Mouse (Mus musculus) spleen, adult 12 weeks (tissue): ENCODE data around the gene Camsap3.
"Not testable (repeated sequence)": the region's sequence is repeated elsewhere in the genome, so short reads cannot be mapped to it uniquely, and the experiment has no call there.

Source experiments
- DNase-seq: peaks from one replicate; pipeline ENCODE4 v3.0.0; 2022; ENCODE audit warnings: low spot score

Camsap3 gene

DNA sequence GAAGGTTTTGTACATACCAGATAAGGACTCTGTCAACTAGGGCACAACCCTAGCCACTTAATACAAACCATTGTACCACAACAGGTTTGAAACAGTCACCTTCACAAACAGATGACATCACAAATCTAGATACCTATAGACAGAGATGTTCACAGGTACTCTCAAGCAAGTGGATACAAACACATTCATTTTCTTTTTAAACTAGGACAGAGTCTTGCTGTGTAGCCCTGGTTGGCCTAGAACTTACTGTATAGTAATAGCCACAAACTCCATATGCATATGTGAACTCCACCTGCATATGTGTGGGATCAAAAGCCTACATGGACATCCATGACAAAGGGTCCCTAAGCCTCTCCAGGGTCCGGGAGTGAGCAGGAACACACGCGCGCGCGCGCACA lies at the start of gene Camsap3:
Gene Camsap3, plus strand, starts transcription at position 301 of the 398 bp plus-strand sequence.
- no peak for DNase-seq

DNA sequence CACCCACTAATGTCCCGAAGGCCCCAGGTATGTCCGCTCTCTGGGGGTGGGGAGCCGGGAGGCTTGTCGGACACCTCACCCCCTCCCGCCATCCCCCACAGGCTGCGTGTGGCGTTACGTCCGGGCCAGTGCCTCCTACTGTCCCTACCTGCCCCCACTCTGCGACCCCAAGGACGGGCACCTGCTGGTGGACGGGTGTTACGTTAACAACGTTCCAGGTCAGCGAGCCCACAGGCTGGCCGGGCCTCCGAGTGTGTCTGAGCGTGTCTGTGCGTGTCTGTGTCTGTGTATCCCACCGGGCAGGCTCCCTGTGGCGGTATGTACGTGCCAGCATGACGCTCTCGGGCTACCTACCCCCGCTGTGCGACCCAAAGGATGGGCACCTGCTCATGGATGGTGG lies 49.4 kb upstream of the Camsap3 start:
- no peak for DNase-seq

DNA sequence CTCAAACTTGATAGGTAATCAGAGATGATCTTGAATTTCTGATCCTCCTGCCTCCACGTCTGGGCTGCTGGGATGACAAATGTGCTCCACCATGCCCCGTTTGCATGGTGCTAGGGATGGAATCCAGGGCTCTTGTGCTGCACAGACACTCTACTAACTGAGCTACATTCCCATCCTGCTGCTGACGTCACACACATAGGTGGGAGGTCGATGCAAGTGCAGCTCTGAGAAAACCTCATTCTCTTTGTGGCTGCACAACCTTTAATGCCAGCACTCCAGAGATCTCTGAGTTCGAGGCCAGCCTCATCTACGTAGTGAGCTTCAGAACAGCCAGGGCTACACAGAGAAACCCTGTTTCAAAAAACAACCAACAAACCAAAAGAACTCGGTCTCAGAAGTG lies 47.9 kb upstream of the Camsap3 start:
- no peak for DNase-seq

DNA sequence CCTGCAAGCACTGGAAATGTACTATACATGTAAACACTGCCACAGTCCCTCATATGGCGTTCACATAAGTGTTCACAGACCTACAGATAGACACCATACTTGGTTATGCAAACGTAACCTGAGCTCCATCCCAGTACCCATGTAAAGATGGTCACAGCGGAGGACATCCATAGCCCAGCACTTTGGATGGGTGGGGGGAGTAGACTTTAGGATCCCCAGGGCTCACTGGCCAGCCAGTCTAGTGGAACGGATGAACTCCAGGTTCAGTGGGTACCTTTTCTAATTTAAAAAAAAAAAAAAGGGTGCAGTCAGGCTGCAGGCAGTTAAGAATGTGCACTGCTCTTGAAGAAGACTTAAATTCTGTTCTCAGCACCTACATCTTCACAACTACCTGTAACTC lies 47.0 kb upstream of the Camsap3 start:
- no peak for DNase-seq

DNA sequence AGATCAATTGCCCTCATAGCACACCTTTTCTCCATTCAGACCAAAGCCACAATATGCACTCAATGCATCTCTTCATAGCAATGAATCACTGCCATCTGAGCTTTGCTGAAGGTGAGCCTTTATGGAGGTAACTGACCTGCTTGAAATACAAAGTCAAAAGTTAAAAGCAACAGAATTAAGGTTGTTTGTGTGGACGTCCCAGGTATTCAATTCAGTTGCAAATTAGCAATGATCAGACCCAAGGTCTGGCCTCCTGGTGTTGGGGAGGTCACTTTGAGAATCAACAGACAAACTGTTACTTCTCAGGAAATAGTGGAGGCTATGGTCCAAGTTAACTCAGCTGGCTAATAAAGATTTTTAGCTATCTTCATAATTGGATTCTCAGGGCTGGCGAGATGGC lies 40.6 kb upstream of the Camsap3 start:
- DNase-seq: no peak

DNA sequence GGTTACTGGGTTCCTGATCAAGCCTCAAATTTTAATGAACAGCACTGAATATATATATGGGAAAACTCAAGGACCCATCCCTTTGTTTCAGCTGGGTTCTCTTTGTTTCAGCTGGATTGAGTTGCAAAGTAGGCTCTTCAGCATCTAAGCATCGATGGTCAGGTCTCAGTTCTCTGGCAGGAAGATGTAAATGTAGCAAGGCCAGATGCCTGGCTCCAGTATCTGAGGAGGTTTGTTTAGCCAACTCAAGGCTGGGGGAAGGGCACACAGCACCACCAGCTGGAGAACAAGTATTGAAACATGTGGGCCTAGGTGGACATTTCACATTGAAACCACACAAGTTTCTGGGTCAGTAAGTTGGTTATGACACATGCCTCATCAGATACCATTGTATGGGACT lies 34.9 kb upstream of the Camsap3 start:
- DNase-seq: no peak

DNA sequence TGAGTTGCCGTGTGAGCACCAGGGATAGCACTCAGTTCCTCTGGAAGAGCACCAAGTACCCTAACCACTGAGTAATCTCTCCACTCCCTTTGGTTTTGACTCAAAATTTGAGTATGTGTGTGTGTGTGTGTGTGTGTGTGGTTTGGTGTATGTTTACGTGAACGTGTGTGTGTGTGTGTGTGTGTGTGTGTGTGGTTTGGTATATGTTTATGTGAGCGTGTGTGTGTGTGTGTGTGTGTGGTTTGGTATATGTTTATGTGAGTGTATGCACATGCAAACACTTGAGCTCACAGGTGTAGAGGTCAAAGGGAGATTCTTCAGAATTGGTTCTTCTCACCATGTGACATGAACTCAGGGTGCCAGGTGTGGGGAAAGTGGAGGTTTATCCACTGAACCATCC lies 31.0 kb upstream of the Camsap3 start:
- no peak for DNase-seq

DNA sequence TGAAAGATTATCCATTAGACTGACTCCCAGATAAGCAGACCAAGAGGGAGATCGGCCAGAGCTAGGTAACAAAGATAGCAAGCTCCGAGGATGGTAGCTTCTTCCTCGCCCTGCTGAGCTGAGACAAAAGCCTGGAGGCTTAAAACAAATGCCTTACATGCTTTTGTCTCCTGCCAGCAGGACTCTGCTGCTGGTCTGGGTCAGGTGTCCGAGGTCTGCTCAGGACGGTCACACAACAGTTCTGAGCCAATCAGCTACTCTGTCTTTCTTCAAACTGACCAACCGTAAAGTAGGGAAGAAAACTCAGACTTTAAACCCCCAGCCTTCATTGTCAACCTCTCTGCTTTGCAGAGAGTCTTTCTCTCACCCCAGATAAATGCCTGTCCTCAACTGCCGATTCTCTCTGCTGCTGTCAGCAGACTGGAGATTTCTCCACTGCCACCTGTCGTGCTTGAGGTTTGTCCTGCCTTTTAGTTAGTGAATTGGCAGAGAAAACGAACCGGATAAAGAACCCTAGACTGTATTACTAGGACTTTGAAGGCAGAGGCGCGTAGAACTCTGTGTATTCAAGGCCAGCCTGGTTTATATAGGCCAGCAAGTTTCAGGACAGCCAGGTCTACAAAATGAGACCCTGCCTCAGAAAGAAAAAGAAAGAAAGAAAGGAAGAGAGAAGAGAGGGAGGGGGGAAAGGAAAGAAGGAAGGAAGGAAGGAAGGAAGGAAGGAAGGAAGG lies 19.3 kb upstream of the Camsap3 start, which contains the start of gene C330021F23Rik:
Gene C330021F23Rik, plus strand, starts transcription at position 350 of the 731 bp plus-strand sequence.
- DNase-seq: no peak

DNA sequence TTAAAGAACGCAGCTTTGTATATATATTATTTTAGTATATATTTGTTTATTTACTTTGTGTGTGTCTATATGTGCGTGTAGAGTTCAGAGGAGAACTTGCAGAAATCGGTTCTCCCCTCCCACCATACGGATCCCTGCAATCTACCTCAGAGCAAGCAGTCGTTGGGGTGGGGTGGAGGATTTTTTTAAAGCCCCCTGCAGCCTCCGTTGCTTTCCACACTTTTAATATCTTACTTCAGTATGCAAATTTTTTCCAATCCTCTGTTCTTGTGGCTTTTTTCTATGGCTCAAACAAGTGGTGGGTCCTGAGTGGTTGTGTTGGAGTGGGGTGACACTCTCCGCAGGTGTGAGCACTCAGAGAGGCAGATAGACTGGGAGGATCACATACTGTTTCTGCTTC lies 18.7 kb upstream of the Camsap3 start:
- no peak for DNase-seq

DNA sequence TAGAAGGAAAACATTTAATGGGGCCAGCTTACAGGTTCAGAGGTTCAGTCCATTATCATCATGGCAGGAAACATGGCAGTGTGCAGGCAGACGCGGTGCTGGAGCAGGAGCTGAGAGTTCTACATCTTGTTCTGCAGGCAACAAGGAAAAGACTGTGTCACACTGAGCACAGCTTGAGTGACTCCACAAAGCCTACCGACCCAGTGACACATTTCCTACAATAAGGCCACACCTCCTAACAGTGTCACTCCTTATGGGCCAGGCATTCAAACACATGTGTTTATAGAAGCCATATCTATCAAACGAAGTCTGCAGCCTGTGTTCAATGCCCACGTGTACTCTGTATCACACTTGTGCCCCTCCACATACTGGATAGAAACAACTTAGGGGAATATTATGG lies 17.3 kb upstream of the Camsap3 start:
- no peak for DNase-seq

DNA sequence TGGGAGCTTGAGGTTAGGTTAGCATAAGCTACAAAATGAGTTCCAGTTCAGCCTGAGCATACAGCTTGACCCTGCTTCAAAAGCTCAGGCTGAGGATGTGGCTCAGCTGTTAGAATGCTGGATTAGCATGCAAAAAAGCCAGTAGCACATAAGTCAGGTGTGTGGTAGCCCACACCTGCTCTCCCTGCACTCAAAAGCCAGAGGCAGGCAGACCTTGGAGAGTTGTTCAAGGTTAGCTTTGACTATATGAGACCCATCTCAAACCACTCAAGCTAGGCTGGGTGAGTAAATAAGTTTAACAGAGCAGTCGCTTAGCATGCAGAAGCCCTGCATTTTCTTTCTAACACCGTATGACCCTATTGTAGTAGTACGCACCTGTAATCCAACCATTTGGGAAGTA lies 12.5 kb upstream of the Camsap3 start:
- no peak for DNase-seq

DNA sequence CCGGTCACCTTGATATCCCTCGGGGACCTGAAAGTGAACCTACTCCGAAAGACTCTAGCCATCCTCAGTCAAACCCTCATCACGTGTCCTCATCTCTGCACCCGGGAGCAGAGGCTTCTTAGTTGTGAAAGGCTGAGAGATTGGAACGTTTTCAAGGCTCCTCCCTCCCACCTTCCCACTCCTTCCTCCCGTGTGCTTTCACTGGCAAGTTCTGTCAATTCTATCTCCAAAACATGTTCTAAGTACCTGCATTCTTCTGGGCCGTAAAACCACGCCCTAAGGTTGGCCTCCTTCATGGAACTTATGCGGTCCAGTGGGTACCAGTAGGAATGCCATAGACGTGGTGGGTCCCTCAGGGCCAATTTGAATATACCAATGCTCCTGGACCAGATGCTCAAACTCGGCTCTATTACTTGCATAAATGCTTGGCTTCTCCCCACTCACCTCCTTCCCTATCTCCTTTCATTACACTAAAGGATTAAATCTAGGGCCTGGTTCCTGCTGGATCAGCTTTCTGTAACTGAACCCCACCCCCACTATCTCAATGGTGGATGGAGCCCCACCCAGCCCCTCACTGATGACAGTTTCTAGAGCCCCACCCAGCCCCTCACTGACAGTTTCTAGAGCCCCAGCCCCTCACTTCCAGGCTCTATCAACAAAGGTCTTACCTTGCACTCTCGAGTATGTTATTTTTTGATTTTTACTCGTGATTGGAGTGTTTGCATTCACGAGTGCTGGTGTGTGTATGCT lies 10.7 kb upstream of the Camsap3 start:
- DNase-seq: no peak

DNA sequence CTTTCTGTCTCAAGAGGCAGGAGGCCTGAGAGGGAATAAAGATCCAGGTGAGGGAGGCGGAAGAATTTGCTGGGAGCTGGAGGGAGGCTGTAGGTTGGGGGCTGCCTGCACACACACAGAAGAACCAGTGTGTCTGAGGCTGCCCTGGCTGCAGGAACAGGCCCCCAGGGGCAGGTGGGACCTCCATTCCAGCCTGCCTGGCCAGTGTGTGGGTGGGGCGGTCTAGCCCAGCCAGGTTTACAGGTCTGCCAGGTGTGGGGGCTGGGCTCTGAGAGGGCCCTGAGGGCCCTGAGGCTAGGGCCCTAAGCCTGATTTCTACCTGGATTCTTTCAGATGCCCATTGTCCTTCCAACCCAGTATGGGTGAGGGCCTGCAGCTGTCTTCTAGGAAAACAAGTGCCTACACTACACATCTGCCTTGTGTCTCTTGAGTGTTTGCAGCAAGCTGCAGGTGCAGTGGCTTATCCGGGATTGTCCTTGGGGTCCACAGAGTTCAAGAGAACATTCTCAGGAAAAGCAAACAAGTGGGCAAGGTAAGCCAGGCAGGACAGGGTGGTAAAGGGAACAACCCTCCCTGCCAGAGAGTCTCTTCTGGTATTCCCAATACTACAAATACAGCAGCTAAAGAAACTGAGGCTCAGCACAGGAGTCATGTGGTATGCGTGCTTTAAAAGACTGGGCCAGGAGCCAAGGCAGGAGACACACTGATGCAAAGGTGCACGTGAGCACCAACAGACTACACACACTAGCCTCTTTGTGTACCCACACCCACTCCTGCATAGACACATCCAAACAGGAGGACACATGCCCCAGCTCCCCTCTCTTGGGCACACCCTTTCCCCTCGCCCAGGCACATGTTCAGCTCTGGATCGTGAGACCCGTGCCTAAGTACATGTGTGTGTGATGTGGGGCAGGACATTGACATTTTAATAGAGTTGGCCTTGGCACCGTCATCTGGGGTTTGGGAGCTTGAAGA lies 7.4 kb upstream of the Camsap3 start:
- DNase-seq: no peak

DNA sequence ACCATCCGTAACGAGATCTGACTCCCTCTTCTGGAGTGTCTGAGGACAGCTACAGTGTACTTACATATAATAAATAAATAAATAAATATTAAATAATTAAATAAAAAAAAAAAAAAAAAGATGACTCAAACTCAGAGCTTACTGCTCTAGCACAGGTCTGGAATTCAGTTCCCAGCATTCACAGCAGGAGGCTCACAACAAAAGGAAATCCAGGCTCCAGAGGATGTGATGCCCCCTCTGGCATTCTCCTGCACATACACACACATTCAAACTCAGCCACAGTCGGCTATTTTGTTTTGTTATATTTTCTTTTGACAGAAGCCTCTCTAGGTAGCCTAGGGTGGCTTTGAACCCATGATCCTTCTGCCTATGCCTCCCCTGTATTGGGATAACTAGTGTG lies 5.1 kb upstream of the Camsap3 start:
- not testable (repeated sequence) for DNase-seq

DNA sequence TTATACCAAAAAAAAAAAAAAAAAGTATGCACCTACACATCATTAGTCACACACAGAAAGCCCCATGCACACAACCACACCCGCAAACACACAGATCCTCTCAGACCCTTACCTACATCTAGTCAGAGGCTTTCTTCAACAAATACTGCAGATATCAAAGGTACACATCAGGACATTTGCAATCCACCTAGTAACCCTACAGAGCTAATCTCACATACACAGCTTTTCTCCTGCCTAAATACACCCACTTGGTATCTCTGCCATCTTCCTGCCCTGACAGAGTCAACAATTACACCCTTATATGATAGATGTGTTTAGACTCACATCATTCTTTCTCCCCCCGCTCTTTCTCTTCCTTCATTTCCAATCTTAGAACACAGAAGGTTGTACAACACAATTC lies 641 bp upstream of the Camsap3 start:
- DNase-seq: no peak

DNA sequence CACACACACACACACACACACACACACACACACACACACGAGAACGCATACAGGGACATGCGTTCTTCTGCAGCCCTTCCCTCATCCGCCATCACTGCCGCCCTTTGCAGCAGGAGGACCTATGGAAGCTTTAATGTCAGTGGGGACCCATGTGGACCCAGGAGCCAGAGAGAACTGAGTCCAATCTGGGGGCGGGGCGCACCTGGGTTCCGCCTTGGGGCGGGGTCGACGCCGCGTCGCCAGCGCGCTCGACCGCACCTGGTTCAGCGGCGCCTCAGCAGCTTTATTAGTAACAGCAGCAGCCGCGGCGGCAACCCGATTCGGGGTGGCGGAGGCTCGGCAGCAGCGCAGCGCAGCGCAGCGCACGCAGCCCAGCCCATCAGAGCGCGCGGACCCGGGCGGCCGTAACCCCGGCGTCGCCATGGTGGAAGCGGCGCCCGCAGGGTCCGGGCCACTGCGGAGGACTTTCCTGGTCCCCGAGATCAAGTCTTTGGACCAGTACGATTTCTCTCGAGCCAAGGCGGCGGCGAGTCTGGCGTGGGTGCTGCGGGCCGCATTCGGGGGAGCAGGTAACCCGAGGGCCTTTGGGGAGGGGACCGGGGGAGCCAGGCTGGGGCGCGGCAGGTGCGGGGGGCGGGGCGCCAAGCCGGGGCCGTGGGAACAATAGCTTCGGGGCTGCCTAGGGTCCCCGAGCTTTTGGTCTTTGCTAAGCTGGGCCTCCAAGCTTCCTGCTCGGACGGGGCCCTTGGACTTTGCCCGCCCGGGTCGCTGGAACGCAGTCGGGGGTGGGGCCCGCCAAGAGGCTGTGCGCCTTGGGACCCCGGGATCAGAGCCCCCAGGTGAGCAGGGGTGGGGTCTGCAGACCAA lies 531 bp downstream of the Camsap3 start:
- DNase-seq: no peak

DNA sequence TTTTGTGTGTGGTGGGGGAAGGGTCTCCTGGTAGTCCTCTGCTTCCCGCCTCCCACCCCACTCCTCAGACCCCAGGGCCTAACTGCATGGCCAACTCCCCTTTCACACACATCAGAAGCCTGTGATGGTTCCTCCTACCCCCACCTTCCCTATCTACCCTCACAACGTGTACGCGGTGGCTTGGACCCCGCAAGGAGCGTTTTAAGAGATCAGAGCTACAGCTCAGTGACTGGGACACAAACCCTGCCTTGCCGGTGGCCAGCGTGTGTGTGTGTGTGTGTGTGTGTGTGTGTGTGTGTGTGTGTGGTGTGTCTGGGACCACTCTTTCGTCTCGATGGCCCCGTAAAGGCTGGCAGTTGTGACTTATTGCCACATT lies 1.2 kb downstream of the Camsap3 start:
- DNase-seq: no peak

DNA sequence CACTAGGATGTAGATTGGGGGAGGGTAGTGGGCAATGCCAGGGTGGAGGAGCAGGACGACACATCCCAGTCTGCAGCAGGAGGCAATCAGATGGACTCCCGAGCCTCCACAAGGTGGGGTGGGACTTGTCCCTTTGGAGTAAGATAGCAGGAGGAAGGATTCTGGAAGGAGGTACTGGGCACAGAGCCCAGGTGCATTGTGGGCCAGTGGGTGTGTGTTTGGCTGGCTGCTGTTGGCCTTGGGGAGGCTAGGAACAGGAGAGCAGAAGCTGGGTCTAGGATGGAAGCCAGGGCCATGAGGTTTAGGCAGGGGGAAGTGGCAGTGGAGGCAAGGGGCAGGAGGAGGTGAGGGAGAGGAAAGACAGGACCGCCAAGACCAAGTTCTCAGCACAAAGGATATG lies 6.4 kb downstream of the Camsap3 start:
- no peak for DNase-seq

DNA sequence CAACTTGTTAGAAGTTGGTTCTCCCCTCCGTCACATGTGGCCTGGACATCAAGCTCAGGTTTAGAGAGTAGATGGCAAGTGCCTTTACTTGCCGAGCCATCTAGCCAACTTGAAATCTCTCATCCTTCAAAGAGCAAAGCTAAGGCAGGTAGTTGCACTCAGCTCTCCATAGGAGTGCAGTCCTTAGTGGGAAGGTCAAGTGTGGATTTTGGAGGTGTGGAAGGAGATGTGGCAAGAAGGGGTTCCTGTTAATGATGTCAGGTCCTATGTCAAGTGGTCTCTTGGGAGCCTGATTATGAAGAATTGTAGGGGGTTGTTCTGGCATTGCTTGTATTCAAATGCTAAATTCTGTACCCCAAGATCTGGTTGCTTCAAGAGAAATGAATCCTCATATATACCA lies 7.4 kb downstream of the Camsap3 start:
- no peak for DNase-seq

DNA sequence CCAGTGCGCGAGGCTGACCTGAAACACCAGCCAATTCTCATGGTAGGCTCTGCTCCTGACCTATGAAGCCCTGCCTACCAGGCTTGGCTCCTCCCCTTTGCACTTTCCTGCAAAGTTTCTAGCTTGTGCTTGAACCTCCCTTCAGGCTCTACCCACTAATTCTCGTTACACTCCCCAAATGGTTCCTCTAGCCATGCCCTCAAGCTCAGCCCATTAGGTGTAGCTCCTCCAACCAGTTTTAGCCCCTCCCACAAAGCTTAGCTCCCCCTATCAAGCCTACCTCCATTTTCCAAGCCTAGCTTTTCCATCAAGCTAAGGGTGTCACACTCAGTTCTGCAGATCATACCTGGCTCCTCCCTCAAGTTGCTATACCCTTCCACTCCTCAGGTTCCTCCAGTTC lies 11.0 kb downstream of the Camsap3 start:
- no peak for DNase-seq

DNA sequence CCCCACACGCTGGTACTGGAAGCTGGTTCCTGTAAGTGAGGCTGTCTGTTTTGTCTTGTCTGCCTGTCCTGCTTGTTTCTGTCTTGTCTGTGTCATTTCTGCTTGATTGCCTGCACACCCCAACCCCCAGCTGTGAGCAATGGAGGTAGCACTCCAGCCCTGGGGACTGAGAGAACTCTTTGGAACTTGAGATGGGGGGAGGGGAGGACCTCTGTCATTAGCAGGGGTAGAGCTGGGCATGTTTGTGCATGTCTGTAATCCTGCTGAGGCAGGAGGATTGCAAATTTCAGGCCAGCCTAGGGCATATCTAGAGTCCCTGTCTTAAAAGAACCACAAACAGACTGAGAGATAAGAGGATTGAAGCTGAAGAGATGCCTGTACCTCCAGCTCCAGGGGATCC lies 12.1 kb downstream of the Camsap3 start:
- no peak for DNase-seq

DNA sequence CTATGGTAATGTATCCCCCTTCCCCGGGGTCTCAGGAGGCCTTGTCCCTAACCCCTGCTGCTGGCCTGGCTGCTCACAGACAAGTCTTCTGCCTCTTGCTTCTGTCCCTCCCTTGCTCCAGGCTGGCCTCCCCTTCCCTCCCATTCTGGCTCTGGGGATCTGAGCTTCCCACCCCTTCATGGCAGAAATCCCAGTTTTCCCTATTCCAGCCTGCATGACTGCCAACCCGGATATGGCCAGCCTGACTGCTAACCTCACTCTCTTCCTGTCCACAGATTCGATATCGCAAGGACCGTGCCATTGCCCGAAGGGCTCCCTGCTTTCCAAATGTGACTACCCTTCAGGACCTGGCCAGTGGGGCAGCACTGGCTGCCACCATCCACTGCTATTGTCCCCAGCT lies 13.3 kb downstream of the Camsap3 start:
- no peak for DNase-seq
